Mouse (Mus musculus): ENCODE measurements around the gene Cldn10. TPM values are rescaled to one million over a fixed set of nuclear protein-coding genes. Genes with fewer than 3 reads are reported as not detected.

The Cldn10 gene
- polyA plus RNA-seq, 1 experiment from 2014 or later = 0.32 TPM

DNA sequence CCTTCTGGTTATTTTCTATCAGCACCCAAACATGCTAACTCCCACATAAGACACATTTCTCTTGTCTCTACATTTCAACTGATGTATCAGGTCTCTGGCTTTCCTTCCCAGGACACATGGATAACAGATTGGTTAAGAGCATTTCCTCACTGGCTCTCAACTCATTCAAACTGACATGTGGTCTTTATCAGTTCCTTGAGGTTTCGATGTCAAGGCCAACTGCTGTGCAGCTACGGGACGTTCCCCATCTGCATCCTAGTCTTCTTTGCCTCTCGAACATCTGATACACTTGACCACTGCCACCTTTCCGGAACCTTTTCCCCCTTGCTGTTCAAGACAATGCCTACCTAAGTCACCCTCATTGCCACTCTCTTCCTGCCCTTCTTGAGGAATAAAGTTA is 125.9 kb downstream of the Cldn10 start:
- no peak overlapping the region for H3K27ac ChIP-seq (ENCODE audit: poor library complexity, severe bottlenecking)
- H3K9me3 ChIP-seq (replicated peaks) = no peaks in the 10 kb centered on the region
- no peak overlapping the region for H3K4me3 ChIP-seq
- WGBS = 36% methylated on average over 5 of the region's 5 CpGs
- H3K36me3 ChIP-seq = peaks cover 27% of the 10 kb centered on the region
- peaks cover 5% of the 10 kb centered on the region; the same call in 1 of the 2 replicates for H3K4me1 ChIP-seq (replicated peaks)
- H3K9ac ChIP-seq = no peak overlapping the region
- no peaks in the 10 kb centered on the region for H3K27me3 ChIP-seq (replicated peaks)
- ATAC-seq (ENCODE audit: insufficient number of reproducible peaks, low FRiP score) = no peak
- H3K4me2 ChIP-seq = no peak overlapping the region

DNA sequence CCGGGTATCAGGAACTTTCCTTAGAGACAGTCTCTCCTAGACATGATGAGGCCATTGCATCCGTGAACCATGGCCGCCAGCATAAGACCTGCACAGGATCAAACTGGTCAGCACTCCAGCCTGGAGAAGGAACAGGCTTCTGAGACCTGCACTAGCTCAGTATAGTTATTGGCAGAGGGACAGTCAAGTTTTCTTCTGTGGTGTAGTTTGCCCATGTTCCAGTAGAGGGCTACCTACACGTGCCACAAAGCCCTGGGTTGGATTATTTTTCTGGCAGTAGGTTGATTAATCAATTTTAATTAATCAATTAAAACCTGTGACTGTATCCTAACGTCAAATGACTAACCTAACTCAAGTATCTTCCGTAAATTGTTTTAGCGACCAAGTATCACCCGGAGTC is 131.3 kb downstream of the Cldn10 start:
- ATAC-seq (ENCODE audit: insufficient number of reproducible peaks, low FRiP score) = no peak
- H3K9ac ChIP-seq = no peak overlapping the region
- H3K4me3 ChIP-seq = no peak overlapping the region
- H3K36me3 ChIP-seq = peaks cover 6% of the 10 kb centered on the region
- no peak overlapping the region for H3K4me2 ChIP-seq
- H3K27me3 ChIP-seq (replicated peaks) = peaks cover 16% of the 10 kb centered on the region; the same call in 1 of the 2 replicates
- H3K4me1 ChIP-seq (replicated peaks) = peaks cover 22% of the 10 kb centered on the region
- no peak overlapping the region for H3K27ac ChIP-seq (ENCODE audit: poor library complexity, severe bottlenecking)
- 62% methylated on average over 8 of the region's 8 CpGs for WGBS
- H3K9me3 ChIP-seq (replicated peaks) = no peaks in the 10 kb centered on the region

DNA sequence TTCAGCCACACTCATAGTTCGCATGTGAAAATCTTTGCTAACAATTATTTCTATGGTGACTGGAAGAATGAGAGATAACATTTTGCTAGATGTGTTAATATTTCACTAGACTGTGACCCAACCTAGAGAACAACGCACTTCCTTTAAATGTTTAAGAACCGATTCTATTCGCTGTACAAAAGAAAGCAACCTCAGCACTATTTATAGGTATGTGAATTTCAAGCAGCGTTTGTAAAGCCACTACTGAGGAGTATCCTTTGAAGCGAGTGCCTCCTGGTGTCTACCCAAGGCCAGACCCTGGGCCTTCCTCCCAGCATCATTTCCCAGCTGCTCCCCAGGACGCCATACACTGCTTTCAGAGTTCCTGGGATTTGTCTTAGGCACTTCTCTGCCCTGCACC is 132.9 kb downstream of the Cldn10 start:
- no peak for ATAC-seq (ENCODE audit: insufficient number of reproducible peaks, low FRiP score)
- H3K4me2 ChIP-seq = no peak overlapping the region
- 61% methylated on average over 7 of the region's 7 CpGs for WGBS
- no peak overlapping the region for H3K9ac ChIP-seq
- H3K4me3 ChIP-seq = no peak overlapping the region
- peaks cover 16% of the 10 kb centered on the region; the same call in 1 of the 2 replicates for H3K27me3 ChIP-seq (replicated peaks)
- no peak overlapping the region for H3K27ac ChIP-seq (ENCODE audit: poor library complexity, severe bottlenecking)
- peaks cover 6% of the 10 kb centered on the region for H3K36me3 ChIP-seq
- peaks cover 25% of the 10 kb centered on the region for H3K4me1 ChIP-seq (replicated peaks)
- H3K9me3 ChIP-seq (replicated peaks) = no peaks in the 10 kb centered on the region

DNA sequence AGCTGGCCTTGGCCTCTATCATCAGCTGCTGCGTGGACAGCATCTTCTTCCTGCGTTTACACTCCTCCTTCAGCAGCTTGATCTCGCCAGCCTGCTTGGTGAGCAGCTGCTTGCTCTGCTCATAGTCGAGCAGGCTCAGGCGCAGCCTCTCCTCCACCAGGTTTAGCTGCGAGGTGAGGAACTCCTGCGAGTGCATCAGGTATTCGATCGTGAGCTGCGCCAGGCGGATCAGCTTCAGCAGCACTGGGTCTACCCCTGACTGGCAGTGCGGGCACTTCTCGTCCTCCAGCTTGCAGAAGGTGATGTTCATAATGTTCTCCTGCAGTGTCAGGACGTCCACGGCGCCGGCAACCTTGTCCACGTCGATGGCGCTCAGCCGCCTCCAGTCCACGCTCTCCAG is 134.5 kb downstream of the Cldn10 start:
- 0 out of 2 replicates have a peak, but pooled peaks have one; percentile 2 for ATAC-seq (ENCODE audit: insufficient number of reproducible peaks, low FRiP score)
- Histone ChIP-seq H3K9ac (peak overlapping the region; percentile 46), H3K4me2 (peak overlapping the region; percentile 83), H3K36me3 (peaks cover 6% of the 10 kb centered on the region; the same call in 1 of the 2 replicates), H3K9me3 (replicated peaks) (no peaks in the 10 kb centered on the region), H3K27ac (ENCODE audit: poor library complexity, severe bottlenecking) (no peak overlapping the region), H3K4me3 (peak overlapping the region; percentile 43), H3K27me3 (replicated peaks) (peaks cover 20% of the 10 kb centered on the region; the same call in 1 of the 2 replicates), H3K4me1 (replicated peaks) (peaks cover 25% of the 10 kb centered on the region)
- 26% methylated on average over 22 of the region's 22 CpGs for WGBS

DNA sequence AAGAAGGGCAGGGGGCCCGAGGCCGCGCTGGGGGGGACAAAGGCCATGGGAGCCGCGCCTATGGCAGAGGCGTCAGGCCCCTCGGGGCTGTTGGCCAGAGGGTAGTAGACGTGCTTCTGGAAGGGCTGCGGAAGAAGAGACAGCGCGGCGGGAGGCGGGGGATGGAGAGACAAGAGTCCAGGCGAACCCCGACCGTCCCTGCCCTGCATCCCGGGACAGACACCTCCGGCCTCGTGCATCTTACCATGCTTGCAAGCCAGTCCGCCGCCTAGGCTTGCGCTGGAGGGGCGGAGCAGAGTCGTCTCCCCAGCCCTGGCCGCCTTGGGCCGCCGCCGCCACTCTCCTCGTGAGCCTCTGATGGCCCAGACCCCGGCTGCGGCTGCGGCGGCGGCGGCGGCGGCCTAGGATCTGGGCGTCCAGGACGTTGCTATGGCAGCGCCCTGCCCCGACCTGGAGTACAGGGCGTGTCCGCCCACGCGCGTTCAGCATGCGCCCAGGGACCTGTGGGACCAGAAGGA is 135.0 kb downstream of the Cldn10 start:
- H3K36me3 ChIP-seq = 0 out of 2 replicates have a peak, but pooled peaks cover 2% of the 10 kb centered on the region
- ATAC-seq (ENCODE audit: insufficient number of reproducible peaks, low FRiP score) = 0 out of 2 replicates have a peak, but pooled peaks have one; percentile 33

More for the DNA sequence above, 135.0 kb downstream of the Cldn10 start:
- no peak overlapping the region for H3K27ac ChIP-seq (ENCODE audit: poor library complexity, severe bottlenecking)
- peak overlapping the region; percentile 46 for H3K9ac ChIP-seq
- H3K4me3 ChIP-seq = peak overlapping the region; percentile 43
- H3K4me1 ChIP-seq (replicated peaks) = peaks cover 25% of the 10 kb centered on the region
- H3K4me2 ChIP-seq = peak overlapping the region; percentile 83
- H3K9me3 ChIP-seq (replicated peaks) = no peaks in the 10 kb centered on the region
- 1% methylated on average over 47 of the region's 47 CpGs for WGBS
- peaks cover 20% of the 10 kb centered on the region; the same call in 1 of the 2 replicates for H3K27me3 ChIP-seq (replicated peaks)

Other genes starting within 250 kb of the Cldn10 start
- 2.2 TPM in 2 replicates for gene Abcc4, start 81.7 kb upstream of the Cldn10 start, polyA plus RNA-seq (2016; fragmentation: Nextera tagmentation; extraction: Ambion mirVana)
- gene Dzip1, start 137.6 kb downstream of the Cldn10 start, polyA plus RNA-seq (2016; fragmentation: Nextera tagmentation; extraction: Ambion mirVana) = 9.3 and 10.1 TPM in 2 replicates
- gene Dnajc3, start 150.1 kb downstream of the Cldn10 start, polyA plus RNA-seq (2016; fragmentation: Nextera tagmentation; extraction: Ambion mirVana) = 32.7 and 33.1 TPM in 2 replicates

Measured in heart, embryonic 12.5 days (tissue).